Comparison of ENCODE assay signal across 9 mouse cellular contexts in genomic region chr10:75762413-75762812, GRCm38 (mm10). TPM values are rescaled to one million over a fixed set of nuclear protein-coding genes. Genes with fewer than 3 reads are reported as not detected.
DNase-seq lines count a peak whose midpoint lies in the region; ATAC-seq and TF ChIP-seq lines count a peak whose summit lies in the region.
"Had no signal": no experiment of that assay in that cellular context is flagged by ENCODE, and none has a peak within 500 bp of the region (broad histone marks: within the 10 kb centered on the region; RNA-seq: fewer than 3 reads in every experiment).

No protein-coding gene starts in this region.

- H3K27me3 ChIP-seq in heart, embryonic 12.5 days (replicated peaks) = no peaks in the 10 kb centered on the region
- H3K27me3 ChIP-seq in G1E (ENCODE audit: insufficient read depth, low read length) = no peaks in the 10 kb centered on the region

- no peak overlapping the region for H3K4me3 ChIP-seq in heart, embryonic 12.5 days
- H3K4me3 ChIP-seq in G1E (ENCODE audit: low read depth, low read length) = peak overlapping the region; percentile 53; the same call in 1 of the 2 replicates

- no peaks in the 10 kb centered on the region for H3K9me3 ChIP-seq in heart, embryonic 12.5 days (replicated peaks)
- peaks cover 6% of the 10 kb centered on the region for H3K9me3 ChIP-seq in G1E (replicated peaks)

- H3K36me3 ChIP-seq in heart, embryonic 12.5 days = peaks cover 21% of the 10 kb centered on the region
- H3K36me3 ChIP-seq in G1E (replicated peaks) = peaks cover 46% of the 10 kb centered on the region

- no peak overlapping the region for H3K27ac ChIP-seq in heart, embryonic 12.5 days (ENCODE audit: poor library complexity, severe bottlenecking)

- ATAC-seq in heart, embryonic 12.5 days (ENCODE audit: insufficient number of reproducible peaks, low FRiP score) = no peak
- peak; percentile 18; the same call in 1 of the 2 replicates for ATAC-seq in G1E (ENCODE audit: extremely low read depth, insufficient number of reproducible peaks, low FRiP score, poor library complexity, severe bottlenecking)
- peak; percentile 60 for ATAC-seq in erythroid progenitor cell, adult 5-6 weeks (replicated peaks; ENCODE audit: low FRiP score, poor library complexity, severe bottlenecking)
- peak; percentile 71 for ATAC-seq in megakaryocyte-erythroid progenitor cell, adult 5-6 weeks (replicated peaks; ENCODE audit: low FRiP score, low TSS enrichment, poor library complexity, severe bottlenecking)

- H3K4me1 ChIP-seq in heart, embryonic 12.5 days (replicated peaks) = peaks cover 14% of the 10 kb centered on the region
- H3K4me1 ChIP-seq in G1E (ENCODE audit: insufficient read depth, low read depth, low read length) = peaks cover 23% of the 10 kb centered on the region

- 72% methylated on average over 3 of the region's 3 CpGs for WGBS in heart, embryonic 12.5 days

- no peak overlapping the region for H3K9ac ChIP-seq in heart, embryonic 12.5 days

- peak overlapping the region; percentile 37; the same call in 1 of the 2 replicates for H3K4me2 ChIP-seq in heart, embryonic 12.5 days

- no peak for DNase-seq in heart, postnatal 4 days
- no peak for DNase-seq in G1E (ENCODE audit: low spot score)
- DNase-seq in adrenal gland, adult 2 months = no peak
- no peak for DNase-seq in embryo, embryonic 9.5 days (ENCODE audit: extremely low spot score)
- no peak for DNase-seq in layer of hippocampus, adult 18-20 months (ENCODE audit: low spot score in 2 of 2)

- no peak for TF ChIP-seq CTCF in G1E (IDR thresholded peaks at IDR 0.05; ENCODE audit: low read depth, low read length)

RNA-seq across cellular contexts. Expression of gene Cabin1, which starts 1.7 kb away (rescaled TPM):
- polyA plus RNA-seq in heart, embryonic 12.5 days (2016; fragmentation: Nextera tagmentation; extraction: Ambion mirVana) = 26.0 and 26.7 TPM in 2 replicates
- total RNA-seq in heart, postnatal 4 days (2021) = 10 to 100 TPM; 35.8 to 37.1 TPM
- total RNA-seq in G1E (2014; fragmentation: Nextera tagmentation) (96.5 and 108 TPM in 2 replicates), G1E (2017) (28.9 and 30.5 TPM in 2 replicates)
- 74.0 and 78.7 TPM in 2 replicates for polyA plus RNA-seq in G1E (2012)
- 108 and 136 TPM in 2 replicates for total RNA-seq in erythroid progenitor cell, adult 5-6 weeks (2015; ENCODE audit: low replicate concordance)
- total RNA-seq in erythroid progenitor cell, adult 5-6 weeks (2017; ENCODE audit: low replicate concordance) = 115 and 143 TPM in 2 replicates
- 71.3 and 96.2 TPM in 2 replicates for total RNA-seq in megakaryocyte-erythroid progenitor cell, adult 5-6 weeks (2014; fragmentation: Nextera tagmentation)
- total RNA-seq in megakaryocyte-erythroid progenitor cell, adult 5-6 weeks (2017) = 25.5 and 33.5 TPM in 2 replicates
- 10 to 100 TPM; 24.2 to 31.9 TPM for total RNA-seq in adrenal gland, adult 2 months (2021)
- polyA plus RNA-seq in adrenal gland, adult 2 months (2012; rRNA removed) = 38.4 and 42.6 TPM in 2 replicates
- total RNA-seq in layer of hippocampus, adult 18-20 months (2021) = 10 to 100 TPM; 56.4 to 66.3 TPM

RNA-seq across cellular contexts. Expression of gene Ddt, which starts 10.8 kb away (rescaled TPM):
- polyA plus RNA-seq in heart, embryonic 12.5 days (2016; fragmentation: Nextera tagmentation; extraction: Ambion mirVana) = 31.0 and 35.3 TPM in 2 replicates
- 10 to 100 TPM; 33.2 to 36.8 TPM for total RNA-seq in heart, postnatal 4 days (2021)
- total RNA-seq in G1E (2014; fragmentation: Nextera tagmentation) (10.8 and 11.9 TPM in 2 replicates), G1E (2017) (73.2 and 74.6 TPM in 2 replicates)
- polyA plus RNA-seq in G1E (2012) = 74.6 and 108 TPM in 2 replicates
- total RNA-seq in erythroid progenitor cell, adult 5-6 weeks (2015; ENCODE audit: low replicate concordance) = 33.5 TPM in 1 of 2 replicates, not detected in the other
- total RNA-seq in erythroid progenitor cell, adult 5-6 weeks (2017; ENCODE audit: low replicate concordance) = not detected in 2 replicates
- 41.3 and 45.6 TPM in 2 replicates for total RNA-seq in megakaryocyte-erythroid progenitor cell, adult 5-6 weeks (2014; fragmentation: Nextera tagmentation)
- 39.1 and 49.7 TPM in 2 replicates for total RNA-seq in megakaryocyte-erythroid progenitor cell, adult 5-6 weeks (2017)
- total RNA-seq in adrenal gland, adult 2 months (2021) = 100 to 1,000 TPM; 177 to 205 TPM
- polyA plus RNA-seq in adrenal gland, adult 2 months (2012; rRNA removed) = 240 and 255 TPM in 2 replicates
- total RNA-seq in layer of hippocampus, adult 18-20 months (2021) = 10 to 100 TPM; 50.6 to 58.3 TPM

RNA-seq across cellular contexts. Expression of gene Gm20441, which starts 18.3 kb away (rescaled TPM):
- polyA plus RNA-seq in heart, embryonic 12.5 days (2016; fragmentation: Nextera tagmentation; extraction: Ambion mirVana) = not detected in 2 replicates
- total RNA-seq in heart, postnatal 4 days (2021) = not detected
- total RNA-seq in G1E (2014; fragmentation: Nextera tagmentation) (not detected in 2 replicates), G1E (2017) (not detected in 2 replicates)
- polyA plus RNA-seq in G1E (2012) = not detected in 2 replicates
- total RNA-seq in erythroid progenitor cell, adult 5-6 weeks (2015; ENCODE audit: low replicate concordance) = not detected in 2 replicates
- total RNA-seq in erythroid progenitor cell, adult 5-6 weeks (2017; ENCODE audit: low replicate concordance) = not detected in 2 replicates
- not detected in 2 replicates for total RNA-seq in megakaryocyte-erythroid progenitor cell, adult 5-6 weeks (2014; fragmentation: Nextera tagmentation)
- total RNA-seq in megakaryocyte-erythroid progenitor cell, adult 5-6 weeks (2017) = not detected in 2 replicates
- total RNA-seq in adrenal gland, adult 2 months (2021) = not detected
- polyA plus RNA-seq in adrenal gland, adult 2 months (2012; rRNA removed) = not detected in 2 replicates
- total RNA-seq in layer of hippocampus, adult 18-20 months (2021) = not detected
- total RNA-seq: gastrocnemius, adult 18-20 months had no signal

RNA-seq across cellular contexts. Expression of gene Gstt3, which starts 18.8 kb away (rescaled TPM):
- polyA plus RNA-seq in heart, embryonic 12.5 days (2016; fragmentation: Nextera tagmentation; extraction: Ambion mirVana) = 2.7 and 3.2 TPM in 2 replicates
- 1 to 10 TPM; 1.2 to 1.3 TPM for total RNA-seq in heart, postnatal 4 days (2021)
- total RNA-seq in G1E (2014; fragmentation: Nextera tagmentation) = 0.39 TPM in 1 of 2 replicates, not detected in the other
- 0.49 and 1.1 TPM in 2 replicates for total RNA-seq in G1E (2017)
- polyA plus RNA-seq in G1E (2012) = 0.18 and 0.24 TPM in 2 replicates
- total RNA-seq in erythroid progenitor cell, adult 5-6 weeks (2015; ENCODE audit: low replicate concordance) = 1.3 TPM in 1 of 2 replicates, not detected in the other
- total RNA-seq in erythroid progenitor cell, adult 5-6 weeks (2017; ENCODE audit: low replicate concordance) = 0.13 TPM in 1 of 2 replicates, not detected in the other
- total RNA-seq in megakaryocyte-erythroid progenitor cell, adult 5-6 weeks (2014; fragmentation: Nextera tagmentation) = 2.0 and 2.7 TPM in 2 replicates
- total RNA-seq in megakaryocyte-erythroid progenitor cell, adult 5-6 weeks (2017) = 3.0 TPM in 1 of 2 replicates, not detected in the other
- total RNA-seq in adrenal gland, adult 2 months (2021) = 10 to 100 TPM; 16.9 to 28.9 TPM
- polyA plus RNA-seq in adrenal gland, adult 2 months (2012; rRNA removed) = 14.6 and 17.2 TPM in 2 replicates
- total RNA-seq in layer of hippocampus, adult 18-20 months (2021) = 1 to 10 TPM; 3.7 to 5.6 TPM

RNA-seq across cellular contexts. Expression of gene Gstt1, which starts 36.0 kb away (rescaled TPM):
- 3.9 and 4.2 TPM in 2 replicates for polyA plus RNA-seq in heart, embryonic 12.5 days (2016; fragmentation: Nextera tagmentation; extraction: Ambion mirVana)
- 1 to 10 TPM; 3.5 to 4.4 TPM for total RNA-seq in heart, postnatal 4 days (2021)
- not detected in 2 replicates for total RNA-seq in G1E (2014; fragmentation: Nextera tagmentation)
- total RNA-seq in G1E (2017) = 0.22 and 1.9 TPM in 2 replicates
- polyA plus RNA-seq in G1E (2012) = 0.07 TPM in 1 of 2 replicates, not detected in the other
- 25.6 and 29.3 TPM in 2 replicates for total RNA-seq in erythroid progenitor cell, adult 5-6 weeks (2015; ENCODE audit: low replicate concordance)
- total RNA-seq in erythroid progenitor cell, adult 5-6 weeks (2017; ENCODE audit: low replicate concordance) = 18.0 and 25.6 TPM in 2 replicates
- total RNA-seq in megakaryocyte-erythroid progenitor cell, adult 5-6 weeks (2014; fragmentation: Nextera tagmentation) = 0.49 and 2.5 TPM in 2 replicates
- 1.4 and 2.1 TPM in 2 replicates for total RNA-seq in megakaryocyte-erythroid progenitor cell, adult 5-6 weeks (2017)
- 10 to 100 TPM; 52.0 to 64.8 TPM for total RNA-seq in adrenal gland, adult 2 months (2021)
- 50.9 and 61.2 TPM in 2 replicates for polyA plus RNA-seq in adrenal gland, adult 2 months (2012; rRNA removed)
- 10 to 100 TPM; 10.2 to 10.3 TPM for total RNA-seq in layer of hippocampus, adult 18-20 months (2021)
